Mouse (Mus musculus) liver, postnatal 0 days (tissue): ENCODE measurements around the gene Pam.

ENCODE experiments used
- CTCF ChIP-seq: sonication (generic); IDR thresholded peaks from 2 replicates; pipeline ENCODE4 v1.5.1; 2016; ENCODE audit warnings: antibody characterized with exemption, low read depth
- EP300 ChIP-seq: IDR thresholded peaks from 2 replicates; pipeline ENCODE4 v1.6.1; 2016; ENCODE audit warnings: antibody characterized with exemption, low read depth, mild to moderate bottlenecking

DNA sequence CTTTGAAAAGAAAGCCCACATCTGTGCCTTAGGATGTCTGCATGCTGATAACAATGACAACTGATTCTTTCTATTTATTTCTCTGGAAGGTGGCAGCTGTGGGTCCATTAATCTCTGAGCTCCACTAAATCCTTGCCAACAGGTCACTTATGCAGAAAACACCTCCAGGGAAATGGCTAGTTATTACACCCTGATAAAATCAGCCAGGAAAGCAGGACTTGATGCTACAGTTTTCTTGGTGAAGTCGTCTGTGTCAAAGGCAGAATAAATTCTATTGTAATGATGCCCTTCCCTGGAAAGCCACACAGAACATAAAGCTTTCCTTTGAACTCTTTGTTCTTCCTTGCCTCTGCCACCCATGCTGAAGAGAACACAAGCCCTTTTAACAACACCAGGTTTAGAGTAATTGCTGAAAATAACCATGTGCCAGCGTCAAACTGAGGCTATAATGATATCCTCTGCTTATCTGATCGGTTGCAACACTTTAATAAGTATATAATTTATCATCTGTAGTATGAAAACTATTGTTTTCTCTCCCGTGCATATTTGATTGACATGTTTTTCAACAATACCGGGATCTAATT, 47.1 kb downstream of the Pam start:
- TF ChIP-seq EP300 (no peak), CTCF (no peak)
